Mouse (Mus musculus) heart, embryonic 12.5 days (tissue): ENCODE measurements around the gene Slc12a4. TPM values are rescaled to one million over a fixed set of nuclear protein-coding genes. Genes with fewer than 3 reads are reported as not detected.
"Not testable (repeated sequence)": the region's sequence is repeated elsewhere in the genome, so short reads cannot be mapped to it uniquely, and the experiment has no call there.

Source experiments
- ATAC-seq: fragments of 200-750 bp; cut with Nextera tagmentation; 2 replicates; pipeline ENCODE4 v1.8.0; 2017; ENCODE audit warnings: moderate TSS enrichment, moderate library complexity; ENCODE audit not compliant: insufficient number of reproducible peaks, low FRiP score
- H3K27ac ChIP-seq: fragments of 300-500 bp; sonication (generic); 2 replicates; pipeline ENCODE4 v1.5.1; 2016; ENCODE audit warnings: mild to moderate bottlenecking, moderate library complexity; ENCODE audit not compliant: poor library complexity, severe bottlenecking
- H3K27me3 ChIP-seq: fragments of 300-500 bp; sonication (generic); replicated peaks from 2 replicates; pipeline ENCODE4 v1.6.1; 2016; ENCODE audit warnings: mild to moderate bottlenecking, moderate library complexity
- H3K36me3 ChIP-seq: fragments of 300-500 bp; sonication (generic); 2 replicates; pipeline ENCODE4 v1.6.1; 2016; ENCODE audit warnings: mild to moderate bottlenecking, moderate library complexity
- H3K4me1 ChIP-seq: fragments of 300-500 bp; sonication (generic); replicated peaks from 2 replicates; pipeline ENCODE4 v1.6.1; 2016; ENCODE audit warnings: mild to moderate bottlenecking
- H3K4me2 ChIP-seq: fragments of 300-500 bp; sonication (generic); 2 replicates; pipeline ENCODE4 v1.6.1; 2016; ENCODE audit warnings: mild to moderate bottlenecking, moderate library complexity
- H3K4me3 ChIP-seq: fragments of 300-500 bp; sonication (generic); 2 replicates; pipeline ENCODE4 v1.5.1; 2016; ENCODE audit warnings: mild to moderate bottlenecking
- H3K9ac ChIP-seq: fragments of 300-500 bp; sonication (generic); 2 replicates; pipeline ENCODE4 v1.6.1; 2016; ENCODE audit warnings: mild to moderate bottlenecking, moderate library complexity
- H3K9me3 ChIP-seq: fragments of 300-500 bp; sonication (generic); replicated peaks from 2 replicates; pipeline ENCODE4 v1.6.1; 2016; ENCODE audit warnings: mild to moderate bottlenecking, moderate library complexity
- WGBS: fragments of 180-500 bp; shearing (Covaris S2); methylation state at CpG from one replicate; pipeline ENCODE4 v1.1.7; 2016; 5-methylcytosine and 5-hydroxymethylcytosine counted together
- polyA plus RNA-seq: library from polyadenylated mRNA; unstranded; fragments of >200 nt; fragmentation: Nextera tagmentation; extraction: Ambion mirVana; gene quantifications from 2 replicates; pipeline ENCODE4 v1.2.1, GENCODE M21; 2016

Slc12a4 gene
- polyA plus RNA-seq, 1 experiment from 2014 or later = 57.5 TPM

GRCm38 (mm10) chr8:105996359-105996758, 30.5 kb upstream of the Slc12a4 start:
- no peaks in the 10 kb centered on the region for H3K36me3 ChIP-seq
- no peaks in the 10 kb centered on the region for H3K9me3 ChIP-seq
- 65% methylated on average over 7 of the region's 7 CpGs for WGBS
- no peak for ATAC-seq
- no peaks in the 10 kb centered on the region for H3K4me1 ChIP-seq
- H3K27me3 ChIP-seq = peaks cover 6% of the 10 kb centered on the region
- no peak overlapping the region for H3K4me2 ChIP-seq
- H3K4me3 ChIP-seq = no peak overlapping the region
- H3K9ac ChIP-seq = no peak overlapping the region
- no peak overlapping the region for H3K27ac ChIP-seq

- WGBS = 65% methylated on average over 4 of the region's 4 CpGs
- Histone ChIP-seq H3K9ac (no peak overlapping the region), H3K36me3 (no peaks in the 10 kb centered on the region), H3K27ac (no peak overlapping the region), H3K9me3 (no peaks in the 10 kb centered on the region), H3K27me3 (peaks cover 6% of the 10 kb centered on the region), H3K4me1 (0 out of 2 replicates have a peak, but pooled peaks cover 8% of the 10 kb centered on the region), H3K4me2 (no peak overlapping the region), H3K4me3 (no peak overlapping the region)
- ATAC-seq = no peak
Measured at GRCm38 (mm10) chr8:105993226-105993625, 27.3 kb upstream of the Slc12a4 start.

DNA sequence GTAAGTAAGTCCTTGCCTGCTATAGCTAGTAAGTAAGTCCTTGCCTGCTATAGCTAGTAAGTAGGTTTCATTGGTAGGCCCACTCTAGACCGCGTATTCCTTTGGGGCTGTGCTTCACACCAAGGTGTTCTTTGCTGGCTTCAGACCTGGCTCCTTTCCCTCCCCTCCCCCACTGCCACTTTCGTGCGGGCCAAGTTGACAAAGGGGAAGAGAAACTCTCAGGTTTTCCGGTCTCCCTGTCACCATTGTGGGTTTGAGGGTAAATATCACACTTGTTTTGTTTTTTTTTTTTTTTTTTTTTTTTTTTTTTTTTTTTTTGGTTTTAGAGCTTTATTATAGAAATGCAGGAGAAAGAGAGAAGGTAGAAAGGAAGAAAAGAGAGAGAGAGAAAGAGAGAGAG, 26.6 kb upstream of the Slc12a4 start:
- Histone ChIP-seq H3K27me3 (peaks cover 6% of the 10 kb centered on the region), H3K4me3 (no peak overlapping the region), H3K4me2 (no peak overlapping the region), H3K9me3 (no peaks in the 10 kb centered on the region), H3K4me1 (0 out of 2 replicates have a peak, but pooled peaks cover 8% of the 10 kb centered on the region), H3K9ac (no peak overlapping the region), H3K36me3 (no peaks in the 10 kb centered on the region), H3K27ac (no peak overlapping the region)
- no peak for ATAC-seq
- 56% methylated on average over 5 of the region's 5 CpGs for WGBS

- H3K4me2 ChIP-seq = no peak overlapping the region
Measured at GRCm38 (mm10) chr8:105991546-105991945, 25.6 kb upstream of the Slc12a4 start.

DNA sequence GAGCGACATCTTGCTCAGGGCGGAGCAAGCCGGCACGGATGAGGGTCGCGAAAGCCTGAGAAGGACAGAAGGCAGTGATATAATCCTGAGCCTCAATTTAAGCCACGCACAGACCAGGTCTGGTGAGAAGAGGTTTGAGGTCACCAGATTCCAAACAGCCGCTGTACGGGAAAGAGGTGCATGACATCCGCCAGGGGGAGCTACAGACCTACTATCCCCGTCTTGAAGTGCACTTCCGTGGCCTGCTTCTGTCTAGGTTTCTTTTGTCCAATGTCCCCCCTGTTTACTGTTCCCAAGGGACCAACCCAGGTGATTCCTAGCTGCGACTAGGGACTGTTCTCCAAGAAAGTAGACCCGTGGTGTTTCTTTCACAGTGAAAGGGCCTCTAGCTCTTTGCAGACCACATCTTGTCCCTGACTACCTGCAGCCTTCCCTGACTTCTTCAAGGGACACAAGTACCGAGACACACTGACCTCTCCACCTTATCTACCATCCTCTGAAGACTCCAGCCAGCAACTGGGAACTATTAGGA, 25.0 kb upstream of the Slc12a4 start, which contains the start of gene Dus2:
Gene Dus2 (plus strand): TSS at position 482 of the 532 bp plus-strand sequence.
- Histone ChIP-seq H3K4me1 (0 out of 2 replicates have a peak, but pooled peaks cover 8% of the 10 kb centered on the region), H3K36me3 (no peaks in the 10 kb centered on the region), H3K9me3 (no peaks in the 10 kb centered on the region), H3K27ac (no peak within 1 kb of the TSS), H3K9ac (peak within 1 kb of the TSS; percentile 57; the same call in 1 of the 2 replicates), H3K4me3 (no peak within 1 kb of the TSS; the same call in 1 of the 2 replicates), H3K4me2 (peak within 1 kb of the TSS; percentile 45), H3K27me3 (peaks cover 6% of the 10 kb centered on the region)
- ATAC-seq = peak; percentile 76
- 10% methylated on average over 15 of the region's 15 CpGs for WGBS

More at GRCm38 (mm10) chr8:105991546-105991945, 25.6 kb upstream of the Slc12a4 start:
- no peaks in the 10 kb centered on the region for H3K36me3 ChIP-seq
- 54% methylated on average over 2 of the region's 2 CpGs for WGBS
- H3K9ac ChIP-seq = 0 out of 2 replicates have a peak overlapping the region, but pooled peaks have one; percentile 57
- H3K4me3 ChIP-seq = no peak overlapping the region
- ATAC-seq = no peak
- H3K27me3 ChIP-seq = peaks cover 6% of the 10 kb centered on the region
- 0 out of 2 replicates have a peak, but pooled peaks cover 8% of the 10 kb centered on the region for H3K4me1 ChIP-seq
- H3K9me3 ChIP-seq = no peaks in the 10 kb centered on the region
- H3K27ac ChIP-seq = no peak overlapping the region

- Histone ChIP-seq H3K4me1 (0 out of 2 replicates have a peak, but pooled peaks cover 8% of the 10 kb centered on the region), H3K9me3 (no peaks in the 10 kb centered on the region), H3K4me3 (no peak overlapping the region), H3K4me2 (no peak overlapping the region), H3K36me3 (no peaks in the 10 kb centered on the region), H3K27ac (no peak overlapping the region), H3K27me3 (peaks cover 3% of the 10 kb centered on the region; the same call in 1 of the 2 replicates), H3K9ac (no peak overlapping the region)
- no peak for ATAC-seq
- WGBS = 76% methylated on average over 11 of the region's 11 CpGs
Measured at GRCm38 (mm10) chr8:105988546-105988945, 22.6 kb upstream of the Slc12a4 start.

- not testable (repeated sequence) for H3K27ac ChIP-seq, ATAC-seq, H3K4me3 ChIP-seq, H3K9ac ChIP-seq, H3K27me3 ChIP-seq, H3K4me2 ChIP-seq, H3K4me1 ChIP-seq, H3K9me3 ChIP-seq, H3K36me3 ChIP-seq
- 69% methylated on average over 11 of the region's 11 CpGs for WGBS
Measured at GRCm38 (mm10) chr8:105983406-105983805, 17.5 kb upstream of the Slc12a4 start.

DNA sequence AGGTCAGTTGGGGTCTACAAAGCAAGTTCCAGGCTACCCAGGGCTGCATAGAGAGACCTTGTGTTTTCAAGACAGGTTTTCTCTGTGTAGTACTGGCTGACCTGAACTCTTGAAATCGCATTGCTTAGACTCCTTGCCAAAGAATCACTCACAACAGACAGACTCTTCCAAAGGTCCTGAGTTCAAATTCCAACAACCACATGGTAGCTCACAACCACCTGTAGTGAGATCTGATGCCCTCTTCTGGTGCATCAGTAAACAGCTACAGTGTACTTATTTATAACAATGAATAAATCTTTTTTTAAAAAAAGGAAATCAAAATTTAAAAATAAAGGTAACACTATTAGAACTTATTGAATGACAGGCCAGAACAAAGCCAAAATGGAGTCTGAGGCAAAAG, 15.2 kb upstream of the Slc12a4 start:
- no peaks in the 10 kb centered on the region for H3K36me3 ChIP-seq
- 88% methylated on average over 1 of the region's 1 CpGs for WGBS
- no peaks in the 10 kb centered on the region for H3K4me1 ChIP-seq
- H3K9ac ChIP-seq = no peak overlapping the region
- no peak overlapping the region for H3K4me3 ChIP-seq
- no peak overlapping the region for H3K27ac ChIP-seq
- H3K27me3 ChIP-seq = 0 out of 2 replicates have a peak, but pooled peaks cover 3% of the 10 kb centered on the region
- H3K9me3 ChIP-seq = no peaks in the 10 kb centered on the region
- no peak for ATAC-seq
- no peak overlapping the region for H3K4me2 ChIP-seq

- no peak within 1 kb of the TSS for H3K4me2 ChIP-seq
- H3K36me3 ChIP-seq = no peaks in the 10 kb centered on the region
- no peak for ATAC-seq
- no peaks in the 10 kb centered on the region for H3K9me3 ChIP-seq
- H3K27ac ChIP-seq = no peak within 1 kb of the TSS
- H3K9ac ChIP-seq = no peak within 1 kb of the TSS
- no peaks in the 10 kb centered on the region for H3K27me3 ChIP-seq
- 92% methylated on average over 15 of the region's 15 CpGs for WGBS
- no peak within 1 kb of the TSS for H3K4me3 ChIP-seq
- H3K4me1 ChIP-seq = no peaks in the 10 kb centered on the region
Measured at GRCm38 (mm10) chr8:105979325-105979724, 13.4 kb upstream of the Slc12a4 start, which contains the start of gene Dpep3. TSS of gene Dpep3 (minus strand) at chr8:105979429.

DNA sequence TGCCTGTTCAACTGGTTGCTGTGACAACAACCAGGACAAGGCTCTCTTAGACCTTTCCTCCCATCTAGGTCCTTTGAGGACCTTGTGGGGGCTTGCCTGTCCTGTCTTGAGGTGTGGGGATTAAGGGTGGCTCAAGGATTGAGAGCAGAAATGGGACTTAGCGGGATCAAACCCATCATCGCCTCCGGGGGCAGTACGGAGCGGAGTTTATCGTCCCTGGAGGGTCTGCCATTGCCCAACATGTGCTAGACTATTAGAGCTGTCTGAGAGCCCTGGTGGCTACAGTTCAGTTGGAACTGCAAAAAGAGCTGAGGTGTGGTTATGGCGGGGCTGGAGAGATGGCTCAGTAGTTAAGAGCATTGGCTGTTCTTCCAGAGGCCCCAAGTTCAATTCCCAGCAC, 9.5 kb upstream of the Slc12a4 start:
- H3K36me3 ChIP-seq = no peaks in the 10 kb centered on the region
- H3K9ac ChIP-seq = no peak overlapping the region
- 64% methylated on average over 7 of the region's 7 CpGs for WGBS
- H3K4me3 ChIP-seq = no peak overlapping the region
- no peak for ATAC-seq
- no peak overlapping the region for H3K27ac ChIP-seq
- H3K9me3 ChIP-seq = no peaks in the 10 kb centered on the region
- no peaks in the 10 kb centered on the region for H3K27me3 ChIP-seq
- H3K4me2 ChIP-seq = no peak overlapping the region
- H3K4me1 ChIP-seq = no peaks in the 10 kb centered on the region

- H3K27me3 ChIP-seq = no peaks in the 10 kb centered on the region
- peaks cover 18% of the 10 kb centered on the region for H3K4me1 ChIP-seq
- no peak overlapping the region for H3K9ac ChIP-seq
- H3K4me3 ChIP-seq = no peak overlapping the region
- WGBS = 71% methylated on average over 8 of the region's 8 CpGs
- no peak for ATAC-seq
- no peak overlapping the region for H3K4me2 ChIP-seq
- H3K27ac ChIP-seq = no peak overlapping the region
- no peaks in the 10 kb centered on the region for H3K9me3 ChIP-seq
- no peaks in the 10 kb centered on the region for H3K36me3 ChIP-seq
Measured at GRCm38 (mm10) chr8:105971019-105971720, 5.3 kb upstream of the Slc12a4 start.
